Mouse (Mus musculus): ENCODE results near the gene Tnfrsf1a. TPM values are rescaled to one million over a fixed set of nuclear protein-coding genes. Genes with fewer than 3 reads are reported as not detected.

Gene Tnfrsf1a
- total RNA-seq, 2 experiments from 2014 or later: 56.6 to 56.9 TPM

- no peak; the same call in 1 of the 2 replicates for ATAC-seq (replicated peaks; ENCODE audit: poor library complexity)
Measured at GRCm38 (mm10) chr6:125380372-125381360, 31.5 kb downstream of the Tnfrsf1a start, which contains the start of gene Plekhg6. Plekhg6 (minus strand) TSS chr6:125380793.

DNA sequence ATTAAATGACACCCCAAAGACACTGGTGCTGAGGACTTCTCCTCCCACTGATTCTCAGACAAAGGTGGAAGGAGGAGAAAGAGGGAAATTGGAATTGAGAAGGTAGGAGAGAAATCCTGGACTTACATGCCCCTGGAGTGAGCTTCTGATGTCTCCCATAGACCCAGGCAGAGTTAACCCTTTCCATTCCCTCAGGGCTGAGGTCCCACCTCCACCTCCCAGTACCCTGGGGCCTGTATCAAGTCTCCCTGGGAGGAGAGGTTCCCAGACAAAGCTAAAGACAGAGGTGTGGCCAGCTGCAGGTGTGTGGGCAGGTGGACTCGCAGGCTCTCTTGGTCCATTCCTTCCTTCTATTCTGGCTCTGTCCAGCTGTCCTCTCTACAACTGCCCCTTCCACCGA lies 32.9 kb downstream of the Tnfrsf1a start:
- ATAC-seq (replicated peaks; ENCODE audit: poor library complexity): no peak

DNA sequence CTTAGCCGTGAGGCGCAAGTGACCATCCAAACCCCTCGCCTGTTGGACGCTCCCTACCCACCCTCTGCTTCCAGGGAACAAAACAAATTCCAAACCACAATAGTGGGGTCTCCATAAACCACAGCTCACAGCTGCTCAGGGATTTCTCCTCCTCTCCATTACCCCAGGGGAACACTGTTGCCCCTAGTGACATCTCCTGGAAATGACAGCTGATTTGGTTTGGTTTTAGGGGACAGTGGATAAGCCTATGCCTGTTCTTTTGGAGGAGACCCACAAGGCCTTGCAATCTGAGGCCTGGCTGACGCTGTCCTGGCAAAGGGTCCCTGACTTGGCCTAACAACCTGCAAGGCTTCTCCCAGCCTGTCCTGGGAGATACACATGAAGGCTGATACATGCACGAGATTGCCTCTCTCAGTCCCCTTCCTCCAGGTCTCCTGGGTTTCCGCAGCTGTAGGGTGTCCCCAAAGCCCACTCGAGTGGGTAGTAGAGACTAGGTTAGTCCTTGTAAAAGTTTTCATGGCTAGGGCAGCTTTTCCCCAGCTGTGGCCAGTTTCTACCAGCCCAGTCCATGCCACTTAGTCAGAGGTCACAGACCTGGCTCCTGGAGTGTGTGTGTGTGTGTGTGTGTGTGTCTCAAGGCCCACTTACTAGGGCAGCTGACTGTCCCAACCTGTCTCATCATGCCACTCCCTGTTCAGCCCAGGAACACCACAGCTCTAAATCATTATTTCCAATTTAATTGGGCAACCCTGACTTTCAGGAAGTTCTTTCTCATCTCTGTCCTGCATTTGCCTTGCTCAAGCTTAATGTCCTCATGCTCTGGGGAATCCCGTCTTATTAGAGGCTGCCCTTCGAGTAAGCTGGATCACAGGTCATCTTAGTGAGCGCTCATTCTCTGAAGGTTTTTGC lies 36.2 kb downstream of the Tnfrsf1a start:
- ATAC-seq (replicated peaks; ENCODE audit: poor library complexity): peak; percentile 80

GRCm38 (mm10) chr6:125386080-125386479 lies 36.9 kb downstream of the Tnfrsf1a start:
- no peak for ATAC-seq (replicated peaks; ENCODE audit: poor library complexity)

DNA sequence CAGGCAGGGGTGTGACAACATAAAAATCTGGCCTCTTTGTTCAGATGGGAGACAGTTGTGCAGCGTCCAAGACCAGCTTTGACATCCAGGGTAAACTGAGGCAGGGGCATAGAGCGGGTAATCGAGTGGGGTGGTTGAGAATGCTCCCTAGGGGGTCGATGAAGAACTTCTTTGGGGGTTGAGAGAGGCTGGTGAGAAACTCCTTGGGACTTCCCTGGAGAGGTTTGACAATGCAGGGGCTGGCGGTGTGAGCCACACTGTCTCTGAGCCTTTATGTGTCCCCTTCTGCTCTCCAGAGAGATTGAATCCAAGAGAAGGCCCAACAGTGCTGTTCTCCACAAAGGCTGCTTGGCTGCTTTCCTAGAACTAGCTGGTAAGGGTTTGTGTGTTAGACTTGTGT lies 40.7 kb downstream of the Tnfrsf1a start:
- no peak for ATAC-seq (replicated peaks; ENCODE audit: poor library complexity)

GRCm38 (mm10) chr6:125405461-125406382 lies 56.6 kb downstream of the Tnfrsf1a start:
- ATAC-seq (replicated peaks; ENCODE audit: poor library complexity): no peak

DNA sequence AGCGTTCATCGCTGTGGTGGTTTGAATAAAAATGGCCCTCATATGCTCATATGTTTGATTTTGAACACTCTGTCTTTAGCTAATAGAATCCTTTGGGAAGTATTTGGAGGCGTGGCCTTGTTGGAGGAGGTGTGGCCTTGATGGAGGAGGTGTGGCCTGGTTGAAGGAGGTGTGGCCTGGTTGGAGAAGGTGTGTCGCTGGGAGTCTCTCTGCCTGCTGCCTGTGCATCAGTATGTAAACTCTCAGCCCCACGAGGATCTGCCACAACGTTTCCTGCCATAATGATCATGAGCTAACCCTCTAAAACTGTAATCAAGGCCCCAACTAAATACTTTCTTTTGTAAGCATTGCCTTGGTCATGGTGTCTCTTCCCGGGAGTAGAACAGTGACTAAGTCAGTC lies 58.1 kb downstream of the Tnfrsf1a start:
- ATAC-seq (replicated peaks; ENCODE audit: poor library complexity): no peak

GRCm38 (mm10) chr6:125407657-125408056 lies 58.5 kb downstream of the Tnfrsf1a start:
- ATAC-seq (replicated peaks; ENCODE audit: poor library complexity): no peak

GRCm38 (mm10) chr6:125410551-125410950 lies 61.4 kb downstream of the Tnfrsf1a start:
- no peak for ATAC-seq (replicated peaks; ENCODE audit: poor library complexity)

DNA sequence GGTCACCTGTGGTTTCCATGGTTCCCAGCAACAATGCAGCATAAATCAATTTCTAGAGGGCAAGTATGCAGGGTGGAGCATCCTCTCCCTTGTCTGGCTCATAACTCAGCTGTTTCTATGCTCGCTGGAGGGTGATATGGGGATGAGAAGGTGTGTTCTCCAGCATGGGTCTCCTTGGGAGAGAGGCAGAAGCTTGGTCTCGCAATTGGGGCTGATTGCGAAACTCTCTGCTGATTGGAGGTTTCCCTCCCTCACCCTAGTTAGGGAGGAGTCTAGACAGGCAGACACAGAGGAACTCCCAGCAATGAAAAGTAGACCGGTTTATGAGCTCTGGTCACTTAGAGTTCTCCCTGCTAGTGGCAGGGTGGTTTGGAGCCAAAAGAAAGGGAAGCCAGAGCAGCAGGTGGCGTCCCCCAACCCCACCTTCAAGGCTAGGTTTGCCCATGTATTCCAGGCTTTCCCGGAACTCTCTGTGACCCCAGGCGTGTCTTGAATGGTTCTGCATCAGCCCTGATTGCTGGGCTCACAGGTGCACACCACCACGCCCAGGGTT lies 61.9 kb downstream of the Tnfrsf1a start:
- peak; percentile 97 for ATAC-seq (replicated peaks; ENCODE audit: poor library complexity)

DNA sequence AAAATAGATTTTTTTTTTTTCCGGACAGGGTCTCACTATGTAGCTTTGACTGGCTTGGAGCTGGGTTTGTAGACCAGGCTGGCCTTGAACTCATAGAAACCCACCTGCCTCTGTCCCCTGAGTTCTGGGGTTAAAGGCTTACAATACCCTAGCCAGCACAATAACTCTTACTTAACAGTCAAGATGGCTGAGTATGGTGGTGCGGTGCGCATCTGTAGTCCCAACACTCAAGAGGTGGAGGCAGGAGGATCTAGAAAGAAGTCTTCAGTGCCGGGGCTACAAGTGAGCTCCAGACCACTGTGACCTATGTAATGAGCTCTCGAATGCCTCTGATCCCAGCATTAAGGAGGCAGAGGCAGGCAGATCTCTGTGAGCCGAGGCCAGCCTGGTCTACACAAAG lies 62.5 kb downstream of the Tnfrsf1a start:
- ATAC-seq (replicated peaks; ENCODE audit: poor library complexity): no peak

Other genes with a start within 250 kb of the Tnfrsf1a start
- 42.8 and 43.7 TPM in 2 replicates for gene Nop2, start 217.5 kb upstream of the Tnfrsf1a start, total RNA-seq (2015)
- gene Nop2, start 217.5 kb upstream of the Tnfrsf1a start, total RNA-seq (2017): 82.3 and 83.8 TPM in 2 replicates
- 14.3 and 18.1 TPM in 2 replicates for gene Iffo1, start 204.1 kb upstream of the Tnfrsf1a start, total RNA-seq (2015)
- 14.2 and 15.7 TPM in 2 replicates for gene Iffo1, start 204.1 kb upstream of the Tnfrsf1a start, total RNA-seq (2017)
- gene Gapdh, start 182.9 kb upstream of the Tnfrsf1a start, total RNA-seq (2015): 3,979 and 4,068 TPM in 2 replicates
- 1,418 and 1,569 TPM in 2 replicates for gene Gapdh, start 182.9 kb upstream of the Tnfrsf1a start, total RNA-seq (2017)
- gene Ncapd2, start 157.7 kb upstream of the Tnfrsf1a start, total RNA-seq (2015): 205 and 228 TPM in 2 replicates
- gene Ncapd2, start 157.7 kb upstream of the Tnfrsf1a start, total RNA-seq (2017): 207 and 256 TPM in 2 replicates
- gene Mrpl51, start 157.6 kb upstream of the Tnfrsf1a start, total RNA-seq (2015): 144 and 171 TPM in 2 replicates
- 128 and 156 TPM in 2 replicates for gene Mrpl51, start 157.6 kb upstream of the Tnfrsf1a start, total RNA-seq (2017)
- gene Vamp1, start 133.8 kb upstream of the Tnfrsf1a start, total RNA-seq (2015): 10.1 and 15.5 TPM in 2 replicates
- gene Vamp1, start 133.8 kb upstream of the Tnfrsf1a start, total RNA-seq (2017): 6.2 and 9.1 TPM in 2 replicates
- gene Tapbpl, start 117.5 kb upstream of the Tnfrsf1a start, total RNA-seq (2015): 5.2 and 7.4 TPM in 2 replicates
- 16.2 and 18.6 TPM in 2 replicates for gene Tapbpl, start 117.5 kb upstream of the Tnfrsf1a start, total RNA-seq (2017)
- 44.7 and 60.2 TPM in 2 replicates for gene Cd27, start 112.4 kb upstream of the Tnfrsf1a start, total RNA-seq (2015)
- gene Cd27, start 112.4 kb upstream of the Tnfrsf1a start, total RNA-seq (2017): 28.9 and 41.9 TPM in 2 replicates
- gene Tuba3a, start 63.3 kb upstream of the Tnfrsf1a start, total RNA-seq (2015): not detected in 2 replicates
- gene Tuba3a, start 63.3 kb upstream of the Tnfrsf1a start, total RNA-seq (2017): not detected in 2 replicates
- gene Ltbr, start 35.5 kb upstream of the Tnfrsf1a start, total RNA-seq (2015): 17.5 and 18.7 TPM in 2 replicates
- gene Ltbr, start 35.5 kb upstream of the Tnfrsf1a start, total RNA-seq (2017): 28.2 and 43.7 TPM in 2 replicates
- 21.8 and 22.9 TPM in 2 replicates for gene Scnn1a, start 28.7 kb upstream of the Tnfrsf1a start, total RNA-seq (2015)
- gene Scnn1a, start 28.7 kb upstream of the Tnfrsf1a start, total RNA-seq (2017): 0.75 and 1.7 TPM in 2 replicates
- gene Plekhg6, start 31.4 kb downstream of the Tnfrsf1a start, total RNA-seq (2015): not detected in 2 replicates
- not detected in 2 replicates for gene Plekhg6, start 31.4 kb downstream of the Tnfrsf1a start, total RNA-seq (2017)
- 41.0 and 50.9 TPM in 2 replicates for gene Cd9, start 145.4 kb downstream of the Tnfrsf1a start, total RNA-seq (2015)
- gene Cd9, start 145.4 kb downstream of the Tnfrsf1a start, total RNA-seq (2017): 31.0 and 38.7 TPM in 2 replicates
- 2.4 and 2.6 TPM in 2 replicates for gene Vwf, start 197.4 kb downstream of the Tnfrsf1a start, total RNA-seq (2015)
- 0.08 and 0.47 TPM in 2 replicates for gene Vwf, start 197.4 kb downstream of the Tnfrsf1a start, total RNA-seq (2017)

Measured in megakaryocyte progenitor cell, adult 5-6 weeks (primary cell).